Mouse (Mus musculus) monocyte, adult 5-6 weeks (primary cell): ENCODE measurements at regions not wholly inside any gene's neighbourhood (a gene's known extent, or its start where the extent isn't known, plus 50 kb on each side); places are given as distances from the start of the nearest gene placed in this dataset.
"Not testable (repeated sequence)": the region's sequence is repeated elsewhere in the genome, so short reads cannot be mapped to it uniquely, and the experiment has no call there.

Experiments used
- ATAC-seq: fragments of 153-309, 156-312 bp; replicated peaks from 2 replicates; pipeline ENCODE4 v1.8.0; 2017; ENCODE audit warnings: mild to moderate bottlenecking; ENCODE audit not compliant: low TSS enrichment, insufficient number of reproducible peaks, severe bottlenecking, poor library complexity, low FRiP score

DNA sequence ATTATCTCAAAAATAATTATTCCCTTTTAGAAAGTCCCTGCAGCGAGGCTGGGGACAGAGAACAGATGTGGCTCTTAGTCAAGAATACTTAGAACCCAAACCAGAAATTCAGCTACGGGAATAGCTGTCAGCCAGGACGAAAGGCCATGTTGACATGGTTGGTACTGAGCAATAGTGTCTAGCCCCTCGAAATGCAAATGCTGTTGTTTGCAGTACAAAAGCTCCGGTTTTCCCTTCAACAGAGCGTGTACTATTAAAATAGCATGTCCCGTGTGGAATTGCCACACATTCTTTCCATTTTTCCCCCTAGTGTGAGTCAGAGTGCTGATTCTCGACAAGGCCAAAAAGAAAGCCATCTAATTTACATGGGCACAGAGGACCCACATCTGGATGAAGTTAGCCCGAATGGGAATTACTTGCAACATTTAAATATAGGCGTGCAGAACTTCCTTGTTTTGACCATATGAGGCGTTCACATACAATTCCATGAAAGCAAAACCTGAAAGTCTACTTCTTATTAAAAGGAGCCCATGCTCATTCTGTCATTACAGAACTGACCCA lies 253.7 kb downstream of the Pten start:
- ATAC-seq, result no peak

DNA sequence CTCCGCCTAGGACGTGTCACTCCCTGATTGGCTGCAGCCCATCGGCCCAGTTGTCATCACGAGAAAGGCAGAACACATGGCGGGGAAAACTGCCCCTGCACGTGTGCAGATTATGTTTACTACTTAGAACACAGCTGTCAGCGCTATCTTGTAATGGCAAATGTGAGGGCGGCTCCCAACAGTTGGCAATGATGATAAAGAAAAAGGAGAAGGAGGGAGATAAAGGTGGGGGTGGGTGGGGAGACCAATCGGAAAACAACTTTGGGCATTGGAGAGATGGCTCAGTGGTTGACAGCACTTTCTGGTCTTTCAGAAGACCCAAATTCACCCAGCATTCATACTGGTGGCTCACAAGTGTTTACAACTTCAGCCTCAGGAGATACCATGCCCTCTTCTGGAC lies 257.6 kb downstream of the Pten start:
- ATAC-seq, result not testable (repeated sequence)

DNA sequence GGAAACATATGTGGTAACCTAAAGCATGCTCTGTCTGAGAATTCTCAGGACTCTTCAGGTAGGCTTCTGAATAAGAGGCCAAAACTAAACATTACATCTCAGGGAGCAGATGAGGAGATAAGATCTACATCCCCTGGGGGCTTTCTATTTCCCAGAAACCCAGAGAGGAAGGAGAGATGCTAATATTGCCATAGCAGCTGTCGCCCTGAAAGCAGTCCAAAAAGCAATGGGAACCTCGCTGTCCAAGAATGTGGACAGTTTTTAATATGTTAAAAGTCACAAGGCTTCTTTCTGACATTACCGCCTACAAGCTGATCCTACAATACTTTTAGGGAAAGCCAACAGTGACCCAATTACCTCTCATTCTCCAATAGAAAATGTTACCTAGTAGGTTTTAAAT lies 263.9 kb downstream of the Pten start:
- no peak for ATAC-seq

DNA sequence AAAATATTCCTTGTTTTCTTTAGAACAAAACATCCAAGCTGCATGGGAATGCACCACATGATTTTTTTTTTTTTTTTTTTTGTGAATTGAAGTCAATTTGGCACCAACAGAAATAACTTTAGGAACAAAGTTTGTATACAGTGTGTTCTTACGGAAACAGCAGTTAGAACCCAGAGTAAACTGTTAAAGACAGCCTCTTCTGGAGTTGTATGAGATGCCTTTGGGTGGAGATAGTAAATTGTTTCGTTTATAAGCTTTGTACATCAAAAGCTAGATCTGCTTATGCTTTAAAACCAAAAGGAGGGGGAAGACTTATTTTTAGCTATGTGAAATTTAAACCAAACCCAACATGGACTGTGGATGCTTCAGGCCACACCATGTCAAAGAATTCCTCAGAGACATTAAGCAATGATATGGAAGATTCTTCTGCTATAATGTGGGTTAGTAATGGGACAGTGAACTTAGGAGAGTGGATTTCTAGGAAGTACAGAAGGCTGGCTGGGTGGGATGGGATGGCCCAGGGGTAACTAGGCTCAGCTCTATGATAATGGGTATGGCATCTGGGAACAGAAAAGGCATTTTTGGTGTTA lies 265.6 kb downstream of the Pten start:
- ATAC-seq, result no peak

DNA sequence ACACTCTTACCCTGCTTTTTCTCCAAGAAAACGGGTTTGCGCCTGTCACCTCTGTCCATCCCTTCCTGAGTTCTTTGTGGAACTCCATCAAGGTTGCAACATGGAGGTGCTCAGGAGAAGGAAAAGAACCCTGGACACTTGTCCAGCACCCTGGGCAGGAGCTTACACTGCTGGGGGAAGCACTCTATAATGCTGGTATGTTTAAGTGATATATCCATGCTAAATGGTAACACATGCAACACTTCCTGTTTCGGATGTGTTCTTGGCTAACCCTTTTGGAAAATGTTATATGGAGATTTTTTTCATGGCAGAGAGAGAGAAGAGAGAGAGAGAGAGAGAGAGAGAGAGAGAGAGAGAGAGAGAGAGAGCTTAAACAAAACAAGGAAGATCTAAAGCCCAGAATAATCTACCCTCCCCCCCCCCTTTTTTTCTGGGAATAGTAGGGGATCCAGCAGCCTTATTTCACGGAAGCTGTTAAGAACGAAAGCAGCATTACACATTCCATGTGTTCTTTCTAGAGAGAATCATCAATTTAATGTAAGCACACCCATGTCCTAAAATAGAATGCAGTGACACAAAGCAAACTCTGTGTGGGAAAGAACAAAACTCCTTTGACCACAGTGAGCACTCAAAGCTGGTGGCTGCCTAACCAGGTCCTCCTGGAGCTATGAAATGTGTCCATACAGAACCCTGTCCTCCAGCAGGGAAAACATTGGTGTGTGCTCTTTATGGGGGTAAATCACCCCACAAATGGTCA lies 272.6 kb downstream of the Pten start:
- no peak for ATAC-seq

DNA sequence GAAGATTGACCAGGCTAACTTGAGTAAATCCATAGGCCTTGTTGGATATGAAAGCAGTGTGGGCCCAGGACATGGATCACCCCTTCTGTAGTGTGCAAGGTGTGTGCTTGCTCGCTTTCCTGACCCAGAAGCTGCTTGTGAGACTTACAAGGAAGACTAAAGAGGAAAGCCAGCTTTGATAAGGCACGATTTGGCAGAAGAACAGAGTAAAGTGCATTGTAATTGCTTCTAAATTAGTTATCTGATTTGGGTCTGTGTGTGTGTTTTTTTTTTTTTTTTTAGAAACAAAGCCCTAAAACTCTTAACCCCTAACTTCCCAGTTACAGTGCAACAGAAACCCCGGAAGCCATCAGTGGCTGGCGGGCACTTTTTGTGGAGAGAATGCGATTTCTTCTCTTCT lies 283.2 kb downstream of the Pten start:
- ATAC-seq, result no peak

DNA sequence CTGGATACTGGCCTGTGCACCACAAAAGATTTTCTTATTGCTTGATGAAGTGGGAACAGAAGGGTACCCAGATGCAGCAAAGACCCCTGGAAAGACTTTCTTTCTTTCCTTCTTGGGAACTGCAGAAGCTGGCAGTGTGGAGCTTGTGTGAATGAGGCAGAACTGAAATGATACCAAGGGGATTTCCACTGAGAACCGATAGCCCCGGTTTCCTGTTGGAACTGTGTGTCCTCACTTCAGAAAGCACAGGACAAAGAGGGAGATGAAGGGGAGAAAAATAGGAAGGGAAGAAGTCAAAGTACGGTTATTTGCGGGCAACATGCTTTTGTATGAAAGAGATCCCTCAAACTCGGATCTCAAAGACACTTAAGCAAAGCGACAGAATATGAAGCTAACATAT lies 283.7 kb downstream of the Pten start:
- ATAC-seq, result no peak

DNA sequence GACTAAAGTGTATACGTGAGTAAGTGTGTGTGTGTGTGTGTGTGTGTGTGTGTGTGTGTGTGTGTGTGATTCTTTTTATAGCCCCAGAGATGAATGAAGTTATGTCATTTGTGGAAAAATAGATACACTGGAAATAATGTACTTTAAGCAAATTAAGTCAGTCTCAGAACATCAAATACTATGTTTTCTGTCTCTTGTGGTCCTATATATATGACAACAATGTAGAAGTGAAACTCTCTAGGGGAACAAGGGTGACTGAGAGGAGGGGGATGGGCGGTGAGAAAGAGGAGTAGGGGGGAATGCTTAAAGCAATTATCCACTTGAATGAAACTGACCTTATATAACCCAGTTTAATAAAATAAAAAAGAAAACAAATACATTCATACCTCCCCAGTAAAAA lies 285.5 kb downstream of the Pten start:
- ATAC-seq, result no peak; the same call in 1 of the 2 replicates

DNA sequence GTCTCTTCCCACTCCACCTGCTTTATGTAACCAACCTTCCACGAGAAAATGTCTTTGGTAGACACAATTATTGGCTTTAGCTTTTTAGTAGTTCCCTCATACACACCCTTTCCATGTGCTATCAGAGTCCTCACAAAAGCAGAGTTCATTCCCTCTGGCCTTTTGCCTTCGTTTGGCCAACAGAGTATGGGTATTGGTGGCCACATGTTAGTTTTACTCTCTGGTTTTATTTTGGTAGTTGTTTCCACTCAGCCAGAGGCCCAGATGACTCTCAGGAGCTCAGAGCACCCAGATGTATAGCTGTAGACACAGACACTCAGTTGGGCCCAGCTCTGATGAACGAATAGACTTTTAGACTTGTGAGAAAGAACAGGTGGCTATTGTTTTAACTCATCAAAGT lies 286.4 kb downstream of the Pten start:
- no peak for ATAC-seq

DNA sequence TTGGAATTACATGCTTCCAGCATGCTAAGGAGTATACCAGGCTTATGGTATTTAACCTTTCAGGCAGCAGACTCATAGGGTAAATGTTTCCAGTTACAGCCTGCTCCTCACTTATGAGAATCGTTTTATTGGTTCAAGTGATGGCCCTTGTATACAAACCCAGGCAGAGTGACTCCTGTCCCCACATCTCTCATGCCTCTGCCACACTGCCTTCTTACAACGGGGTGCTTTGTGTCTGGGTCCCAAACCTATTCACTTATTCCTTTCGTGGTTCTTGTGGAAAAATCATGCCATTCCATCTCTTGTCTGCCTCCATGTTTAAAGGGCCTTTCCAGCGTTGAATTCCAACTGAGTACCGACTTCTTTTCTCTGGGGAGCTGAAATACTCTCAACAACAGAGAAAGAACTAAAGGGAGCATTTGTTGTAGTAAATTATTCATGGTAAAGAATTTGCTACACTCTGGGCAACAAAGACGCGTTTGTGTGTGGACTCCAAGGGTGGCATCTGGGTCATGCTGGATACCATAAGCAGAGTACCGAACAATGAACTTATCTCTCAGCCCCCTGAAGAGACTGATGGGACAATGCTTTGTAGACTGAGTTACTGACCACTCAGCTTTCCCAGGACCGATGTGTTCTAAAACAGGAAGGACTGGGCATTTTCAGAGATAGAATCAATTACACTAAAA lies 291.6 kb downstream of the Pten start:
- no peak for ATAC-seq

DNA sequence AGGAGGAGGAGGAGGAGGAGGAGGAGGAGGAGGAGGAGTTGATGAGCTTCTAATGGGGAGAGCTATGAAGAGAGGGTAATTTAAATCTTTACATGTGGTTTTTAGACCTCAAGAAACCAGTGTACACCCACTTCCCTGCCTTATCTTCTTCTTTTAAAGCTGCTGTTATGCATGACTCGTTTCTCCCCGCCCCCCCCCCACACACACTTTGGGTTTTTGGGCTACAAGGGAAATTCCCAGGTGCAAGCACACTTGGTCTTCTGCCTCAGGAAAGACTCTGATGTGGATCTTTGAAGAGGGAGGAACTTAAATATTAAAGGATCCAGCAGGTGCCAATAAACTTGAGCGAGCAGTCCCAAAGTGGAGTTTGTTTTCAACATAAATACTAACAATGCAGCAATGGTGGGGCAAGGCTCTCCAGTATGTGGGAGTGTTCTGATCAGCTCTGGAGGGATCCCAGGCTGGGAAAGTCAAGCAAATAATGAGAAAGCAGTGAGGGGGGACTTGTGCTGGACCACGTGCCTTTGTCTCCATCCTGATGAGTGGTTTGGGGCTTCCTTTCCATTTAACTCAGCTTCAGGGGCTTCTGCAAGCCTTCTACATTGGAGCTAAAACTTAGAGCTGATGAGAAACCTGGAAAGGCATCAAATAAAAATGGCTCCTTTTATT lies 296.0 kb downstream of the Pten start:
- no peak for ATAC-seq

DNA sequence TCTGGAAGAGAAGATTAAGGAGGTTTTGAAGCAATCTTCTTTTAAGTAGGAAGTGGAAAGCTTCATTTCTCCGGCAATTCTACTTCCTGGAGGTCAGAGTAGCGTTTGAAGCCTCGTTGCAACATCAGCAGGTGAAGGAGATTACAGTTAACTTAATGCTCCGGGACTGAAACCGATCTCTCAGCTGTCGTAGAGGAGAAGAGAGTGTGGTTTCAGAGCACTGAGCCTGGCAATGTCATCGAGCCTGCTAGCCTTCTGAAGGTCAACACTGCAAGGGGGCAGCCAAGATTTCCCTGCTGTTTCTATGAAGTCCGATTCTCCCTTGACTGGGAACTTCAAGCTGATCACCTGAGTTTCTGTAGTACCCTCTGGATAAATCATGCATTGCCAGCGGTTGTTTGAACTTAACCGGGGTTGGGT lies 299.1 kb downstream of the Pten start:
- no peak for ATAC-seq

DNA sequence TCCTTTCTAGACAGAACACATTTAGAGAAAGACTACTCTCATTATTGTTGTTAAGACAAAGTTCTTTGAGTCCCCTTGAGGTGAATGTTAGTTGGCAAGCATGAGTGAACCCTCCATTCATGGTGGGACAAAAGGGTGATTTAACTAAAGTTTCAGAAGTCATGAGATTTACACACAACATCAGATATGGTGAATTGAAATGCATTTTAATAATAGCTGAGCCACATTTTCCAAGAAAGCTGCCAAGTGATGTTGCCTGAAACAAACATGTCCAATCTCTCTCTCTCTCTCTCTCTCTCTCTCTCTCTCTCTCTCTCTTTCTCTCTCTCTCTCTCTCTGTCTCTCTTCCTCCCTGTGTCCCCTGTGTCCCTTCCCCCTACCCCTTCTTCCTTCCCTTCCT lies 303.7 kb downstream of the Pten start:
- no peak for ATAC-seq

DNA sequence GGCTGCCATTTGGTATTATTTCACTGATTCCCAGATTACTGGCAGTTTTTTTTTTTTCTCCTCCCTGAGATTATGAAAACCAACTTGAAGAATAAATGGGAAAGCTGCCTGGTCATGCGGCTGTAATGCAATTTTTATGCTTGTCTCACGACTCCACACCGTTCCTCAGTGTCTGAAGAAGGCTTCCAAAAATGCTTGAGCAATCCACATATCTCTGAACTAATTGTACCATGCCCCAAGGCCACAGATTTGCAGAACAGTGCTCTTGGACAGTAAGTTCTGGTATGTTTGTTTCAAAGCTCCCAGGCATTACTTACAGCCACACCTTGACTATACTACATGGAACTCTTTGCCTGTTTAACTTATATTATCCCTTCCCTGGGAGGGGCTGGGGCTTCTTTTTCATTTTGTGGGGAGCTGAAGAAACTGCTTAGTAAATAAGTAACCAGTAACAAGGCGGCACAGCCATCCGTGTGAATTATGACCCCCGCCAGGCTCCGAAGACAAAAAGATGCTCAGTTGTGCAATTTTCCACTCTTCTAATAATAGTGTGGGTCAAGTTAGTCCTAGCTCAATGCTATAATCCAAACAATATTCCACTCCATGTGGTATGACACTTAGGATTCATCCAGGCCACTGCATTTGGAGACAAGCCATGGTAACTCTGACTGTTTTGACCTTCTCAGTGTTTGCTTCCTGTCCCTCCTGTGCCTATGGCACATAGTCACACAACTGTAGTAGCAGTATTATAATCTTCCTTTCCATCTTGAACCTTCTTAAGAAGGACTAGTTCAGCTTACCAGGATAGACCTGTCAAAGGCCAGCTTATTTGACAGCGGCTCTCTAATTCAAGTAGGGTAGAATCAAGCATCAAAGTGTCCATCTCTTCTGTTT lies 305.1 kb downstream of the Pten start:
- ATAC-seq, result no peak

DNA sequence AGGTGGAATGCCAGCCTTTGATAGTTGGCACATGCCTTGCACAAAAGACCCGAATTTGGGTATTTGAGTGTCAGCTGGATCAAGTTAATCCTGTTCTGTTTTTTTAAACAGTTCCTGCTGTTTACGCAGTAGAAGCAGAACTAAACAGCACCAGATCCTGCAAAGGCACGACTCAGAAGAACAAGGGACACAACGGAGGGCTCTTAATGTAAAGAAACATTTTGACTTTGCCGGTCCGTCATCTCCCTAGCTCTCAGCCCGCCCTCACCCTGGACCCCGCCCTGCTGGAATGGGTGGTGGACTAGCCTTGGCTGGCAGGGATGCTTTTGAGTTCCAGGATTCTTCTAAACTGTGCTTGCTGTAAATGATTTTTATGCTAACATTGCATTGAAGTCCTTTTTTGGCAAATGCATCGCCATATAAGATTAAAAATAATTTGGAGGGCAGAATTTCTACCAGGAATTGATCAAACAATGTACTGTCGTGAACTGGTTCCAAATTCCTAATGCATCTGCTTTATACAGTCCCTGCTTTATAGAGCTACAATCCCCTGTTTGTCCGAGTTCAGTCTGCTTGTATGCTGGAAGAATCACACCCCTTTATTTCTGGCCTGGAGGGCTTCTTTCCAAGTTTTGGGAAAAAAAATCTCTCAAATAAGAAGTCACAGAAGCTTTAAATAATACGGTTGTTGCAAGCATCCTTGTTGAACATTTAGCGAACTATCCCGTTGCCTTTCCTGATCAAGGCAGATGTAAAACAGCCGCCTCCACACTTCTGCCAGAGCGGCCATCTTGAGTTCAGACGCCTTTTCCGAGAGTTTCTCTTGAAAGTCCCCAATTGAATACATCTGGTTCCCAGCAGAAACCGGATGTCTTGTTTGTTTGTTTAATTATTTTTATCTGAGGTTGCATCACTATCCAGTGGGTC lies 308.2 kb downstream of the Pten start:
- ATAC-seq, result no peak

DNA sequence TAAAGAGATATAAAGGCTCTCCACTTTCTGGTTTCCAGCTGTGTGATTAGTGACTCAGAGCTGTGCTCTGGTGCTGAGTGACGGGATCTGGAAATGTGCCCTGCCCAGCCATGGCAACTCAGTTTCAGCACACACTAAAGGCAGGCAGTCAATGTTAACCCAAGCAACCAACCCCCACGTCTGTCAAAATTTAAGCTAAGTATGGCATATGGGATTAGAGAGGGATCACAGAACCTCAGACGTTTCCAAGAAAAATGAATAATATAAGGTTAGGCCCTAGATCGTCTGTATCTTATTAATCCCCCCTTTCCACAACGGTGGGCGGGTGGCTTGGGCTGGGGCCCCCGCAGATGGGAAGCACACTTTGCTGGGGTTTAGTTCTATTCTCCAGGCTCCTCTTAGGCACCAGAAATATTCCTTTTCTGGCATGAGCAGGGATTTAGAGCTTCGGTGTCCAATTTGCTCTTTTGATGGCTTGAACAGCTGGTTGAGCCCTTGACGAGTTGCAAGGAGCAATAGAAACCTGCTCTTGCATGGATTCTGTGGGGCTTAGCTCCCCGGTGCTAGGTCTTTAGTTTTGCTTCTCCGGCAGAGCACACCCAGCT lies 311.2 kb downstream of the Pten start:
- ATAC-seq, result no peak

DNA sequence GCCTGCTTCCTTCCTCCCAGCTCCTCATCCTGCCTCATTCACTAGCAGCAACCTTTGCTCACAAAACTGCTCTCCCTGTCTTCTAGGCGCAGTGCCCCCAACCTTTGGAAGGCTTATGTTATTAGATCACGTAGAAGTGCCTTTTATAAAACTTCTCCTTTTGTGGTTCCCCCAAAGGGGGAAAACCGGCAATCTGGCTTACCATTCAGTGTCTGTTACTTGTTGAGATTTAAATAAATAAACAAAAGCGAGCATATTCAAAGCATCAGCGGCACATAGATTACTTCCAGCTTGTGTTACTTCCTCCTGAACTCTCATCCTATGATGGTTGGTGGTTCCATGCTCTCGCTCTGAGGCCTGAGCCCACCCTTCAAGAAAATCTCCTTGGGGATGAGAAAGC lies 312.5 kb downstream of the Pten start:
- no peak for ATAC-seq
